Mouse (Mus musculus) heart, adult 2 months (tissue): ENCODE measurements at regions not wholly inside any gene's neighbourhood (a gene's known extent, or its start where the extent isn't known, plus 50 kb on each side); places are given as distances from the start of the nearest gene placed in this dataset.

Experiments
- CTCF ChIP-seq: fragments of 200-600 bp; IDR thresholded peaks from 2 replicates; pipeline ENCODE4 v1.8.1; 2022; ENCODE audit warnings: antibody characterized with exemption, mild to moderate bottlenecking, moderate library complexity
- EP300 ChIP-seq: fragments of 200-500 bp; IDR thresholded peaks from 2 replicates; pipeline ENCODE4 v1.6.1; 2011; ENCODE audit warnings: low read depth, low read length, control low read depth; ENCODE audit not compliant: insufficient read depth

DNA sequence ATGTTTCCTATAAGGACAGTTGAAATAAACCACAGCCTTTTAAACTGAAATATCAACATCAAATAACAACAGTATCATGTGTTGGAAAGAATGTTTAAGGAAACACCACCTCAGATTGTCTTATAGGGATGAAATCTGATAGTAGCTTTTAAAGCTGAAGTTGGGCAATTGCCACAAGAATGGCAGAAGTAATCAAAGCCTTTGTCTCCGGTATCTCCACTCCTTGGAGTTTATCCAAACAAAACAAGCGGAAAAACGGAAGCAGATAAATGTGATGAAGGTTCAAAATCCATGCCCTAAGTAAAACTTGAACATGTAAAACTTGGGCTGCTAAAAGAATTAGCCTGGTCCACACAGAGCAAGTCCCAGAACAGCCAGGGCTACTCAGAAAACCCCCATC, 93.6 kb downstream of the Rnd3 start:
- TF ChIP-seq CTCF (no peak), EP300 (no peak)
